Mouse (Mus musculus): ENCODE data around the gene Clec4a4.
"Not testable (repeated sequence)": the region's sequence is repeated elsewhere in the genome, so short reads cannot be mapped to it uniquely, and the experiment has no call there.

Gene Clec4a4

DNA sequence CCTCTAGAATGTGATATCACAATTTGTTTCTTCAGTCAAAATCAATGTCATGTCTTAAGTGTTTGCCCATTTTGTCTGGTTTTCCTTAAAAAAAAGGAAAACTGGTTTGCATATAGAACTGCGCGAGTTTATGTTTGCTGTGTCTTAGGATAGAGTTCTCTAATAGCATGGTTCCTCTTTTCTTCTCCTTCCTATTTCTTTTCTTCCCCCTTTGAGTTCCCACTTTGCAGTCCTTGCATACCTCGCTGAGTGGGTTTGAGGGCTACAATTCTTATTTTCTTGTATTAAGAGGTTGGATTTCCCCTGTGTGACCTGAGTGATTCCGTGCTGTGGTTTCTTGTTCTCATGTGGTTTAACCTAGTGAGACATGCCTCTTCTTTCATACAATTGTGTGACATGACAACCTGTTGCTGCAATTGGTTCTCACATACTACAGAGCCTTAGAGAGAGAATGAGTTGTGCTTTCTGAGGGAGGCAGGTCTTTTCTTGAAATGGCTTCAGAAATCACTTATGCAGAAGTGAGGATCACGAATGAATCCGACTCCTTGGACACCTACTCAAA, at the start of gene Clec4a4:
Gene Clec4a4, plus strand, starts transcription at position 492 of the 562 bp plus-strand sequence.
- no peak for DNase-seq (ENCODE audit: low spot score in 2 of 2)

GRCm38 (mm10) chr6:122946760-122947159, 43.4 kb upstream of the Clec4a4 start:
- no peak for DNase-seq (ENCODE audit: low spot score in 2 of 2)

DNA sequence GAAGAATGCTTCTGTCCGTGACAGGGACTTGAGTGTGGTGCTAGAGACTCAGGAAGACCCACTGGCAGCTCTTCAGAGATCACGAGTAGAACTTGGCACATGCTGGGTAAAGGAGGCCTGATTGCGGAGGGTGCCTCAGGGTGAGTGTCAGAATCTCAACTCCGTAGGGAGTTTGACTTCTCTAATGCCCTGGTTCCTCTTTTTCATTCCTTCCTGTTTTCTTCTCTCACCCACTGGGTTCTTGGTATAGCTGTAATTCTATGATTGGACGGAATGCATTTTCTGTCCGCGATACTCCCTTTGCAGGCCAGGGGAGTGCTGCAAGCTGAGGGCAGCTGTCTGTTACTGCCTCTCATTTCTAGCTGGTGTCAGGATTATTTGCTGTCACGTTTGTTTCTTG, 37.8 kb upstream of the Clec4a4 start, which contains the start of gene Clec4a3:
Gene Clec4a3, plus strand, starts transcription at position 115 of the 400 bp plus-strand sequence.
- peak in 1 of 2 experiments; percentile 3 for DNase-seq (ENCODE audit: low spot score in 2 of 2)

GRCm38 (mm10) chr6:122964562-122964961, 25.6 kb upstream of the Clec4a4 start:
- DNase-seq (ENCODE audit: low spot score in 2 of 2): no peak

DNA sequence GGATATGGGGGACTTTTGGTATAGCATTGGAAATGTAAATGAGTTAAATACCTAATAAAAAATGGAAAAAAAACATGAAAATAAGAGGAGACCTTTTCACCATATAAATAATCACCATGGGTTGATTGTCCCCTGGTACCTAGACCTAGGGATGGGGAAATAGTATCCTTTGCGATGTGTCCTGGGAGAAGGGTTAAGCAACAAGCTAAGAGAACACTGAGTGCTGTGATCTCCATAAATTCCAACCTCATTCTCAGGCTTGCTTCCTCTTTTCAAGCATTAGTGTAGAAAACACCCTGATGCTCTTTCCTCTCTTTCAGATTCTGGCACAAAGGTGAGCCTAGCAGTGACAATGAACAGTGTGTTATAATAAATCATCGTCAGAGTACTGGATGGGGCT, 21.1 kb upstream of the Clec4a4 start:
- no peak for DNase-seq (ENCODE audit: low spot score in 2 of 2)

- not testable (repeated sequence) for DNase-seq (ENCODE audit: low spot score in 2 of 2)
These were observed 14.5 kb downstream of the Clec4a4 start for GRCm38 (mm10) chr6:123004696-123005095.

- no peak for DNase-seq (ENCODE audit: low spot score in 2 of 2)
These were observed 15.4 kb downstream of the Clec4a4 start for GRCm38 (mm10) chr6:123005591-123005990.

DNA sequence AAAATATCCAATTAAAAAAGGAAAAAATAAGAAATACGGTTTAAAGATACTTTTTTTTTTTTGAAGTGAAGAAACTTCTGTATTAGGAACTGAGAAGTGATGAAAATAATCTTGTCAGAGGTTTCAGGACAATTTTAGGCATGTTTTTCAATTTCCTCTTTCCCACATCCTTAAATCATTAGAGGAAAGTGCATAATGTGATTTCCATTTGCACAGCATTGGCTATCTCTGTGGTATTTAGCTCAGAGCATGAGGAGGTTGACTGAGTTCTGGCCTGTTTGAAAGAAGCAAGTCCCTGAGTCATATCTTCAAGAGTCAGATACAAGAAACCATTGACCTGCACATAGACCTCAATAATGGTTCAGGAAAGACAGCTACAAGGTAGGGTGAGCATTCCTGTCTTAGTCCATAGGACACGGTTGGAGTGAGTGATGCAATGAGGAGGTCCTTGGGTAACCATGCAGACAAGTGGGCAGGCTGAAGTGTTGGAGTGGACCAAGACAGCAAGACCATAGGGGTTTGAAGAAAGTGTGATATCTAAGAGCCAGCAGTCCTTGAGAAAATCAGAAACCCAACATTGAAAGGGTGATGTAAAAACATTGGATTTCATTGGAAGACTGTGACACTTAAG, 59.7 kb downstream of the Clec4a4 start, which contains the start of gene Clec4b1:
Gene Clec4b1, plus strand, starts transcription at position 221 of the 631 bp plus-strand sequence.
- DNase-seq (ENCODE audit: low spot score in 2 of 2): no peak

Data from left cerebral cortex, adult 9 months (tissue).